Mouse (Mus musculus) frontal cortex, adult 2 months (tissue): Measurements from ENCODE around the gene Ube2n. TPM values are rescaled to one million over a fixed set of nuclear protein-coding genes. Genes with fewer than 3 reads are reported as not detected.

ENCODE experiments used
- DNase-seq, 2 experiments: peaks; one replicate each; pipeline ENCODE4 v3.0.0; 2022; ENCODE audit warnings: low spot score in 1 of 2; ENCODE audit errors: extremely low spot score in 1 of 2
- polyA plus RNA-seq: library from polyadenylated mRNA; depleted of rRNA; stranded (reverse); fragments of >200 nt; gene quantifications from 2 replicates; pipeline ENCODE4 v1.2.3, GENCODE M21; 2012; rRNA removed

The Ube2n gene
- 165 and 182 TPM in 2 replicates for polyA plus RNA-seq

GRCm38 (mm10) chr10:95514656-95515292, at the start of gene Ube2n:
Gene Ube2n, plus strand, starts transcription at chr10:95515145.
- peak; percentile 96 to 98 for DNase-seq

GRCm38 (mm10) chr10:95465485-95465896, 49.5 kb upstream of the Ube2n start:
- DNase-seq, result no peak

- DNase-seq, result no peak
These were observed 46.1 kb upstream of the Ube2n start for GRCm38 (mm10) chr10:95468894-95469293.

- no peak for DNase-seq
These were observed 43.8 kb upstream of the Ube2n start for GRCm38 (mm10) chr10:95471186-95471585.

GRCm38 (mm10) chr10:95471889-95472547, 42.9 kb upstream of the Ube2n start:
- peak in 1 of 2 experiments; percentile 59 for DNase-seq

- DNase-seq, result peak; percentile 44 to 93
These were observed 39.0 kb upstream of the Ube2n start for GRCm38 (mm10) chr10:95475923-95476322.

- DNase-seq, result no peak
These were observed 37.4 kb upstream of the Ube2n start for GRCm38 (mm10) chr10:95477516-95477915.

- DNase-seq, result peak in 1 of 2 experiments; percentile 57
These were observed 25.3 kb upstream of the Ube2n start for GRCm38 (mm10) chr10:95489653-95490052.

- DNase-seq, result no peak
These were observed 20.7 kb upstream of the Ube2n start for GRCm38 (mm10) chr10:95494268-95494667.

- no peak for DNase-seq
These were observed 13.9 kb upstream of the Ube2n start for GRCm38 (mm10) chr10:95501033-95501432.

GRCm38 (mm10) chr10:95501463-95502081, 13.4 kb upstream of the Ube2n start, which contains the start of gene Mrpl42:
Gene Mrpl42, minus strand, starts transcription at chr10:95501940.
- DNase-seq, result peak; percentile 71 to 90

- DNase-seq, result no peak
These were observed 11.3 kb upstream of the Ube2n start for GRCm38 (mm10) chr10:95503443-95504235.

- no peak for DNase-seq
These were observed 10.6 kb upstream of the Ube2n start for GRCm38 (mm10) chr10:95504341-95504740.

- DNase-seq, result no peak
These were observed 6.8 kb upstream of the Ube2n start for GRCm38 (mm10) chr10:95508126-95508525.

GRCm38 (mm10) chr10:95508793-95509192, 6.2 kb upstream of the Ube2n start:
- DNase-seq, result no peak

GRCm38 (mm10) chr10:95509263-95509662, 5.7 kb upstream of the Ube2n start:
- no peak for DNase-seq

- DNase-seq, result no peak
These were observed 2.3 kb upstream of the Ube2n start for GRCm38 (mm10) chr10:95512635-95513034.

GRCm38 (mm10) chr10:95513768-95514556, 983 bp upstream of the Ube2n start:
- peak in 1 of 2 experiments; percentile 26 for DNase-seq

GRCm38 (mm10) chr10:95515293-95515931, 467 bp downstream of the Ube2n start:
- no peak for DNase-seq

GRCm38 (mm10) chr10:95517656-95518055, 2.7 kb downstream of the Ube2n start:
- no peak for DNase-seq
